Mouse (Mus musculus) myocyte (in vitro differentiated cells): ENCODE measurements around the gene Slc6a1.

Source experiments
- CEBPB ChIP-seq: IDR thresholded peaks from 2 replicates; pipeline ENCODE4 v1.6.1; 2011; ENCODE audit warnings: mild to moderate bottlenecking, moderate library complexity; ENCODE audit not compliant: poor library complexity, insufficient read depth, severe bottlenecking
- E2F4 ChIP-seq: IDR thresholded peaks from one replicate; pipeline ENCODE4 v1.6.1; 2011; ENCODE audit warnings: mild to moderate bottlenecking, control low read depth, moderate library complexity; ENCODE audit not compliant: insufficient read depth
- MAX ChIP-seq: IDR thresholded peaks from one replicate; pipeline ENCODE4 v1.6.1; 2011; ENCODE audit warnings: low read depth, mild to moderate bottlenecking, control low read depth
- MYOD1 ChIP-seq, 3 experiments: IDR thresholded peaks; one replicate each; pipeline ENCODE4 v1.6.1; 2011; ENCODE audit warnings: control low read depth in 2 of 3, low read depth in 2 of 3, mild to moderate bottlenecking in 2 of 3, moderate library complexity in 1 of 3; ENCODE audit not compliant: insufficient read length in 2 of 3, control insufficient read depth in 1 of 3
- MYOG ChIP-seq, 3 experiments: IDR thresholded peaks; one replicate each; pipeline ENCODE4 v1.6.1; 2011; ENCODE audit warnings: control low read depth in 2 of 3, low read depth in 2 of 3, mild to moderate bottlenecking in 2 of 3; ENCODE audit not compliant: insufficient read length in 2 of 3, control insufficient read depth in 1 of 3, insufficient read depth in 1 of 3
- POLR2A ChIP-seq: IDR thresholded peaks from one replicate; pipeline ENCODE4 v1.6.1; 2011; ENCODE audit warnings: low read depth, mild to moderate bottlenecking, control low read depth, moderate library complexity; ENCODE audit not compliant: insufficient read length
- POLR2AphosphoS2 ChIP-seq: IDR thresholded peaks from one replicate; pipeline ENCODE4 v1.6.1; 2011; ENCODE audit warnings: low read depth, control low read depth; ENCODE audit not compliant: insufficient read length
- TCF12 ChIP-seq: IDR thresholded peaks from one replicate; pipeline ENCODE4 v1.6.1; 2011; ENCODE audit warnings: mild to moderate bottlenecking, control low read depth; ENCODE audit not compliant: poor library complexity, insufficient read depth, severe bottlenecking
- TCF3 ChIP-seq: IDR thresholded peaks from one replicate; pipeline ENCODE4 v1.6.1; 2011; ENCODE audit warnings: low read depth, control low read depth; ENCODE audit not compliant: insufficient read length
- USF1 ChIP-seq: IDR thresholded peaks from one replicate; pipeline ENCODE4 v1.6.1; 2011; ENCODE audit warnings: low read depth, mild to moderate bottlenecking, control low read depth, moderate library complexity

DNA sequence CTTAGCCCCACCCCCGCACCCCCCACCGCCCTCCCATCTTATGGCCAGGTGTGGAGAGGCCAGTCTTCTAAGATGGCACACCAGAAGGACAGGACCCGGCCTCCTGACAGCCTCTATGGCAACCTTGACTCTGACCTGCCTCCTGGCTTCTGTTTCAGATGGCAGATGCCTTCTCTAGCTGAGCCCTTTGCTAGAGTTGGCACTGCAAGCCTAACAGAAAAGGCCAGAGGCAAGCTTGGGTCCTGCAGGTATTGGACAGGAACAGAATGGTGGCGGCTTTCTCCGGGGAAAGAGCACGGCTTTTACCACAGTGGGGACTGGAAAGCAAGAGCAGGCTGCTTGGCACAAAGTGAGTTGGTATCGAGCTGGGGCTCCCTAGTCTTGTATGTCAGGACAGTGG lies 49.5 kb downstream of the Slc6a1 start:
- TF ChIP-seq POLR2A (no peak), E2F4 (no peak), MAX (no peak), CEBPB (no peak), USF1 (no peak), TCF12 (no peak), POLR2AphosphoS2 (no peak), TCF3 (no peak), MYOD1 (IDR thresholded peaks at IDR 0.05; ENCODE audit: control insufficient read depth in 1 of 3, insufficient read length in 2 of 3, low read depth in 2 of 3) (no peak), MYOG (IDR thresholded peaks at IDR 0.05; ENCODE audit: control insufficient read depth in 1 of 3, insufficient read depth in 1 of 3, insufficient read length in 2 of 3, low read depth in 2 of 3) (no peak)
